Mouse (Mus musculus): ENCODE measurements around the gene Cdadc1.
A peak's percentile ranks its signal among the peaks of the same experiment; 100 is the strongest.
"Not testable (repeated sequence)": the region's sequence is repeated elsewhere in the genome, so short reads cannot be mapped to it uniquely, and the experiment has no call there.

Cdadc1 gene

GRCm38 (mm10) chr14:59597398-59598259 lies at the start of gene Cdadc1:
Gene Cdadc1 (minus strand): TSS chr14:59597959.
- DNase-seq: peak; percentile 93

- DNase-seq: no peak
Measured at GRCm38 (mm10) chr14:59646826-59647697, 49.3 kb upstream of the Cdadc1 start.

GRCm38 (mm10) chr14:59644896-59645295 lies 47.1 kb upstream of the Cdadc1 start:
- DNase-seq: no peak

- no peak for DNase-seq
Measured at GRCm38 (mm10) chr14:59644166-59644565, 46.4 kb upstream of the Cdadc1 start.

- no peak for DNase-seq
Measured at GRCm38 (mm10) chr14:59643582-59643981, 45.8 kb upstream of the Cdadc1 start.

GRCm38 (mm10) chr14:59641856-59642255 lies 44.1 kb upstream of the Cdadc1 start:
- no peak for DNase-seq

- no peak for DNase-seq
Measured at GRCm38 (mm10) chr14:59638906-59639703, 41.3 kb upstream of the Cdadc1 start.

GRCm38 (mm10) chr14:59633988-59634387 lies 36.2 kb upstream of the Cdadc1 start:
- no peak for DNase-seq

- DNase-seq: no peak
Measured at GRCm38 (mm10) chr14:59633295-59633898, 35.6 kb upstream of the Cdadc1 start.

GRCm38 (mm10) chr14:59632067-59632466 lies 34.3 kb upstream of the Cdadc1 start:
- DNase-seq: no peak

GRCm38 (mm10) chr14:59630096-59630495 lies 32.3 kb upstream of the Cdadc1 start:
- DNase-seq: no peak

- DNase-seq: no peak
Measured at GRCm38 (mm10) chr14:59629308-59629707, 31.5 kb upstream of the Cdadc1 start.

- peak; percentile 50 for DNase-seq
Measured at GRCm38 (mm10) chr14:59627823-59628222, 30.1 kb upstream of the Cdadc1 start.

GRCm38 (mm10) chr14:59627142-59627680 lies 29.5 kb upstream of the Cdadc1 start:
- DNase-seq: no peak

- no peak for DNase-seq
Measured at GRCm38 (mm10) chr14:59626711-59627110, 29.0 kb upstream of the Cdadc1 start.

GRCm38 (mm10) chr14:59625806-59626364 lies 28.1 kb upstream of the Cdadc1 start:
- no peak for DNase-seq

GRCm38 (mm10) chr14:59625158-59625805 lies 27.5 kb upstream of the Cdadc1 start, which contains the start of gene Shisa2:
Gene Shisa2 (plus strand): TSS chr14:59625308.
- peak; percentile 29 for DNase-seq

- DNase-seq: no peak
Measured at GRCm38 (mm10) chr14:59624326-59624885, 26.6 kb upstream of the Cdadc1 start.

- DNase-seq: no peak
Measured at GRCm38 (mm10) chr14:59616802-59617201, 19.0 kb upstream of the Cdadc1 start.

- DNase-seq: not testable (repeated sequence)
Measured at GRCm38 (mm10) chr14:59614149-59614548, 16.4 kb upstream of the Cdadc1 start.
